ENCODE assay signal across 19 mouse cellular contexts in genomic region chr11:21181616-21182015, GRCm38 (mm10).
"Had no signal": no experiment of that assay in that cellular context is flagged by ENCODE, and none has a peak within 500 bp of the region (broad histone marks: within the 10 kb centered on the region; RNA-seq: fewer than 3 reads in every experiment).

No protein-coding gene starts in this region.

- H3K9ac ChIP-seq: liver, embryonic 15.5 days; lung, embryonic 14.5 days; midbrain, embryonic 12.5 days; neural tube, embryonic 13.5 days; neural tube, embryonic 15.5 days had no signal

- DNase-seq: lung, adult 18-20 months; lung, embryonic 14.5 days; lung, postnatal 10 days; lung, postnatal 4 days; midbrain, embryonic 14.5 days; retina, postnatal 1 day; right cerebral cortex, adult 18-20 months; right cerebral cortex, postnatal 25 days; right cerebral cortex, postnatal 4 days; spleen, adult 18-20 months; thymus, adult 18-20 months; thymus, postnatal 25 days had no signal

- H3K27me3 ChIP-seq: liver, embryonic 15.5 days; midbrain, embryonic 12.5 days; neural tube, embryonic 13.5 days; neural tube, embryonic 15.5 days had no signal

- H3K9me3 ChIP-seq: liver, embryonic 15.5 days; midbrain, embryonic 10.5 days; midbrain, embryonic 12.5 days; neural tube, embryonic 15.5 days had no signal

- ATAC-seq: midbrain, embryonic 16.5 days had no signal

- H3K4me2 ChIP-seq: liver, embryonic 15.5 days; lung, embryonic 14.5 days; midbrain, embryonic 12.5 days; neural tube, embryonic 13.5 days; neural tube, embryonic 15.5 days had no signal

- H3K4me3 ChIP-seq: liver, embryonic 15.5 days; midbrain, embryonic 10.5 days; midbrain, embryonic 12.5 days; myocyte; neural tube, embryonic 13.5 days; neural tube, embryonic 15.5 days had no signal

- H3K4me1 ChIP-seq: midbrain, embryonic 10.5 days; midbrain, embryonic 12.5 days; neural tube, embryonic 13.5 days; neural tube, embryonic 15.5 days had no signal

- H3K27ac ChIP-seq: liver, embryonic 15.5 days; midbrain, embryonic 10.5 days; midbrain, embryonic 12.5 days; neural tube, embryonic 13.5 days; neural tube, embryonic 15.5 days had no signal

- H3K36me3 ChIP-seq: liver, embryonic 15.5 days; midbrain, embryonic 10.5 days; midbrain, embryonic 12.5 days; neural tube, embryonic 13.5 days; neural tube, embryonic 15.5 days had no signal
